Mouse (Mus musculus) G1E (cell line): ENCODE data around the gene Cop1.

Source experiments
- CTCF ChIP-seq: IDR thresholded peaks from 2 replicates; pipeline ENCODE4 v1.5.1; 2012; ENCODE audit warnings: low read depth, low read length, inconsistent platforms, mixed read lengths
- GATA1 ChIP-seq: IDR thresholded peaks from 2 replicates; pipeline ENCODE4 v1.6.1; 2012; ENCODE audit warnings: borderline replicate concordance, low read length, inconsistent platforms, mixed read lengths
- GATA2 ChIP-seq: IDR thresholded peaks from 2 replicates; pipeline ENCODE4 v1.6.1; 2012; ENCODE audit warnings: low read depth, low read length, inconsistent platforms, borderline replicate concordance
- POLR2AphosphoS5 ChIP-seq: IDR thresholded peaks from 2 replicates; pipeline ENCODE4 v1.6.1; 2012; ENCODE audit warnings: low read depth, low read length, inconsistent platforms; ENCODE audit not compliant: insufficient replicate concordance
- TAL1 ChIP-seq: conservative IDR thresholded peaks from 2 replicates; pipeline ENCODE4 v1.6.1; 2012; ENCODE audit warnings: low read depth, low read length, inconsistent platforms, mixed read lengths

DNA sequence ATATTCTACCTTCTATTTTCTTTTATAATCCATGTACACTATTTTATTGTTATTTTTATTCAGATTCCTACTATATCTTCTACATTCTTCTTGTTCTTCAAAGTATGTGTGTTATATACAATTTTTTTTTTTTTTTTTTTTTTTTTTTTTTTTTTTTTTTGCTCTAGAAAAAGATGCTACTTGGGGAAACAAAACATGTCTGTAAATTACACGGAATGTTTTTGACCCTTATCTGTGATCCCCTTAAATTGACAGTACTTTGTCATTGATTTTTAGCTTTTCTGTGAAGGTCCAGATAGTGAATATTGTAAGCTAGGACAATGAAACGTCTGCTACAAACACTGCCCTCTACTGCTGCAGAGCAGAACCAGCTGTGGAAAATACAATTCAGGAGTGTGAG, 81.5 kb downstream of the Cop1 start:
- TF ChIP-seq CTCF (no peak), GATA2 (no peak), TAL1 (no peak), GATA1 (no peak), POLR2AphosphoS5 (no peak)
